Mouse (Mus musculus) brain, embryonic 18.5 days (tissue): Measurements from ENCODE around the gene Vwa8.
A peak's percentile ranks its signal among the peaks of the same experiment; 100 is the strongest.

Experiments used
- DNase-seq: peaks from one replicate; pipeline ENCODE4 v3.0.0-alpha.2; 2012; ENCODE audit warnings: low read depth, low spot score

Gene Vwa8

GRCm38 (mm10) chr14:79226056-79226455 lies 377.2 kb downstream of the Vwa8 start:
- no peak for DNase-seq

- no peak for DNase-seq
Observed at GRCm38 (mm10) chr14:79226741-79227140, 377.9 kb downstream of the Vwa8 start.

- DNase-seq, result no peak
Observed at GRCm38 (mm10) chr14:79227955-79228354, 379.1 kb downstream of the Vwa8 start.

- DNase-seq, result no peak
Observed at GRCm38 (mm10) chr14:79231677-79232076, 382.8 kb downstream of the Vwa8 start.

GRCm38 (mm10) chr14:79233697-79234096 lies 384.8 kb downstream of the Vwa8 start:
- DNase-seq, result no peak

GRCm38 (mm10) chr14:79234513-79234912 lies 385.7 kb downstream of the Vwa8 start:
- DNase-seq, result no peak

- DNase-seq, result no peak
Observed at GRCm38 (mm10) chr14:79235157-79235556, 386.3 kb downstream of the Vwa8 start.

- no peak for DNase-seq
Observed at GRCm38 (mm10) chr14:79236261-79236660, 387.4 kb downstream of the Vwa8 start.

- no peak for DNase-seq
Observed at GRCm38 (mm10) chr14:79239402-79239801, 390.6 kb downstream of the Vwa8 start.

- DNase-seq, result no peak
Observed at GRCm38 (mm10) chr14:79241057-79241570, 392.3 kb downstream of the Vwa8 start.

GRCm38 (mm10) chr14:79241656-79242385 lies 393.0 kb downstream of the Vwa8 start:
- no peak for DNase-seq

- DNase-seq, result no peak
Observed at GRCm38 (mm10) chr14:79242386-79242720, 393.5 kb downstream of the Vwa8 start.

GRCm38 (mm10) chr14:79243038-79243883 lies 394.4 kb downstream of the Vwa8 start:
- no peak for DNase-seq

- DNase-seq, result peak; percentile 51
Observed at GRCm38 (mm10) chr14:79244571-79244970, 395.7 kb downstream of the Vwa8 start.

GRCm38 (mm10) chr14:79251727-79252285 lies 403.0 kb downstream of the Vwa8 start:
- DNase-seq, result no peak
